Mouse (Mus musculus) frontal cortex, postnatal 14 days (tissue): ENCODE data around the gene Ate1.
A peak's percentile ranks its signal among the peaks of the same experiment; 100 is the strongest.
"Not testable (repeated sequence)": the region's sequence is repeated elsewhere in the genome, so short reads cannot be mapped to it uniquely, and the experiment has no call there.

Experiments used
- DNase-seq, 2 experiments: peaks; one replicate each; pipeline ENCODE4 v3.0.0; 2022; ENCODE audit warnings: low spot score in 2 of 2

The Ate1 gene

DNA sequence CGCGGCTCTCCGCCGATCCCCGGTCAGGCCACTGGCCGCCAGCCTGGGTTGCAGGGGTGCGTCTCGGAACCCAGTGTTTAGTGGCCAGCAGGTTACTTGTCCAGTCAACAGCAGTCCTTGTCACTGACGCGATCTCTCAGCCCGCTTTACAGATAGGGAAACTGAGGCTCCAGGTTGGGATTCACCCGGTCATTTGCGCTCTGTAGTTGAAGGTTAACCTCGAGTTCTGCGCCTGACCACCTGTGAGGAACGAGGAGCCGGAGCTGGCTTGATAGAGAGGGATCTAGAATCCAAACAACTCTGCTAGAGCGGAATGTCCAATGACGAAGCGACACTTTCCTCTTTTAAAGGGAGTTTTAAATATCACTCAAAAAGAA, at the start of gene Ate1:
Gene Ate1 (minus strand): TSS at position 321 of the 377 bp plus-strand sequence.
- no peak for DNase-seq

GRCm38 (mm10) chr7:130568783-130569436, 48.7 kb upstream of the Ate1 start:
- DNase-seq, result no peak

- no peak for DNase-seq
These were observed 44.4 kb upstream of the Ate1 start for GRCm38 (mm10) chr7:130564596-130564995.

DNA sequence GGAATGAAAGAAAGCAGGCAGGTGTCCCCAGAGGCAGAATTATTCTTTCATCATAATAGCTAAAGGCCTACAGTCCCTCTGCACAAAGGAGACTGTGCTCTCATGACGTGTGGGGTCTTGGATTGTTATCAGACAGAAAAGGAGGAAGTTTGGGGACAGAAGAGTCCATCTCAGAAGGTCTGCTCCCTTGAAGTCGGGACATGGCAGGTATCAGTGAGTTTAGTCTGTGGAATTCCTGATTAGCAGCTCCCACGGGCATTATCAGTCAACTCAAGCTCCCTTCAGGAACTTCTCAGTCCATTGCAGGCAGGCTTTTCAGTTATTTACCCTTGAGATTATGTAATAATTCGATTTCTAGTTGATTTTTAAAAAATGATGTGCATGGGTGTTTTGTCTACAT, 43.7 kb upstream of the Ate1 start:
- DNase-seq, result no peak

- no peak for DNase-seq
These were observed 43.1 kb upstream of the Ate1 start for GRCm38 (mm10) chr7:130563276-130563675.

GRCm38 (mm10) chr7:130560933-130561332, 40.8 kb upstream of the Ate1 start:
- no peak for DNase-seq

DNA sequence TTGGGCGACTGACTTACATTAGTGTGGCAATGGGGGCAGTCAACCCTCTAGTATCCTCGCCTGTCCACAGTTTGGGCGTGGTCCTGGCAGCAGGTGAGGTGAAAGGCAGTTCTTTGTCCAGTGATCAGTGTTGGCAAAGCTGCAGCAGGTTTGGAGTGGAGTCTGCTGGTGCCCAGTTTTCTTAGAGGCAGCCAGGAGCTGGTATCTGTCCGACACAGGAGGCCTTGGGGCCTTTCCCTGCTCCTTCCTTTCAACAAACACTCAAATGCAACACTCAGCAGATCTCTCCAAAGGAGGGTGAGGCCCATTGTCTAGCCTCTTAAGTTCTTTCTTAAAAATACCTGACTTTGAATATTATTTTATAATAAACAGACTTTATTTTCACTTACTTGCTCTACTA, 38.4 kb upstream of the Ate1 start:
- DNase-seq, result no peak

DNA sequence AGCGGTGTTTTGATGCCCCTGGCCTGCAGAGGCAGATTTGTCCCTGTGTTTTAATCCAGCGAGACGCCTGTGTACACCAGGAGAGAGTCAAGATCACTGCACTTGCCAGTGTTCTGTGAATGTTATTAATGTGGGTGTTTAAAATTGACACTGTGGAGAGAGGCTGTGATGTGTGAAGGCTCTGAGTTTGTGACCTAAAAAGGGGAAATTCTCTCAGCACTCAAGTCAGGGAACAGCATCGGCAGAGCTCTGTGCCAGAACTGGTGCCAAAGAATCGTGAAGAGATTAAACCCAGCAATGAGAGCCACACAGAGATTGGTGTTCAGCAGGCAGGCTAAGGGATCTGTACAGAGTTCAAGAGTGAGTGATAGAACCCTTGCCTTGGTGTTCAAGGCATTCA, 35.4 kb upstream of the Ate1 start:
- DNase-seq, result no peak

GRCm38 (mm10) chr7:130553321-130553720, 33.2 kb upstream of the Ate1 start:
- DNase-seq, result no peak

DNA sequence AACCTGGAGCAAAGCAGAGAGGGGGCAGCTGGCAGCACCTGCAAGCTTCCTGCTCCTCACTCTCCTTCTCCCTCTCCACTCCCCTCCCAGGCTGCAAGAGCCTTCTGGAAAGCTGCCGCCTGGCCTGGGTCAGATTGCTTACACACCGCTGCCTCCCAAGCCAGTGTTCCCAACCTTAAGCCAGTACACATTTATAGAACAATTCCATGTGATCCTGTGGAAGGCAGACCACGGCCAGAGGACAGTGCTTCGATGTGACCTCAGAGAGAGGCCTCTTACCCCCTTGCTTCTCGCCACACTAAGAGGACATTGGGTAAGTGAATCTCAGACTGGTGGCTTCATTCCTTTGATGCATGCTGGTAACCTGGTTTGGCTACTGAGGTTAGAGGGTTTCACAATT, 32.6 kb upstream of the Ate1 start:
- DNase-seq, result no peak

DNA sequence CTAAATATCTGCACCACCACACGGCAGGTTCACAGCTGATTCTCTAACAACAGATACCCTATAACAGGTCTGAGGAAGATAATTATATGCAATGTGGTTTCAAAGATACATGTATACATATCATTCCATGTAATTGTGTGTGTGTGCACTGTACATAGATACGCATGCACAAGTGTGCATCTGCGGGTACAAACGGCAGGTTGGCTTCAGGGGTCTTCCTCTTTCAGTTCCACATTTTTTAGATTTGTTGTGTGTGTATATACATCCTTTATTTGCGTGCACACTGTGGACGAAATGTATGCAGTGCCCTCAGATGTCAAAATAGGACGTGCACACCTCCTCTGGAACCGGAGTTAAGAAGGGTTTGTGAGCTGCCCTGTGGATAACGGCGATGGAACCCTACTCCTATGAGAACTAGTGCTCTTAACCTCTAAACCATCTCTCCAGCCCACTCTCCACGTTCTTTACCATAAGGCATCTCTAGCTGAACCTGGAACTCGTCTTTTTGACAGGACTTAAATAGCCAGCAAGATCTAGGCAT, 27.5 kb upstream of the Ate1 start:
- DNase-seq, result no peak

- peak; percentile 71 to 82 for DNase-seq
These were observed 26.8 kb upstream of the Ate1 start for GRCm38 (mm10) chr7:130546791-130547484.

DNA sequence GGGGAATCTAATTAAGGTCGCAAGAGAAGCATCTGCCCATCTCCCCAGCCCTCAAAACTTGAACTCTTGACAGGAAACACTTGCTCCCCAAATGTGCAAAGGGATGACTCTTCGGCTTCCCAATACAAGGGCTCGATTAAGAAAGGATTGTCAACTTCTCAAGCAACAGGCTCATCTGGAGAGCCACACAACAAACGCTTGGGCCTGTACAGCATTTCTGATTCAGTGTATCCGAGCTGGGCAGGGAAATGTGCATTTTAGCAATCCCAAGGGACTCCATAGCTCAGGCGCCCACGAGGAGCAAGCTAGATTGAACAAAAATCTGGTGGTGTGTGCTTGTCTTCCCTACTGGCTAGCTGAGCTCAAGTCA, 26.2 kb upstream of the Ate1 start:
- DNase-seq, result no peak

DNA sequence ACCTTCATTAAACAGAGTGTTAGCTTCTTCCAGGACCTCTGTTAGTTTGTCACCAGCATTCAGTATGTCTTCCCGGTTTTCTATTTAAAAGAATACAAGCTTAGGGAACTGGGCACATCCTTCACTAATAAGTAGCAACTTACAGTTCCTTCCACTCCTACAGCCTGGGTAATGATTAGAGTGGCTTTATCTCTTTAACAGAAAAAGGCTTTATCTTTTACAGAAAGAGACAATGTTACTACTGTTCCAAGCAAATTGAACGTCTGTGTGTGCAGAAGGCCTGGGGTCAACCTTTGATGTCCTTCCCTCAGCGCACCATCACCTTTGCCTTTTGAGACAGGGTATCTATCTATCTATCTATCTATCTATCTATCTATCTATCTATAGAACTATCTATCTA, 25.7 kb upstream of the Ate1 start:
- no peak for DNase-seq

DNA sequence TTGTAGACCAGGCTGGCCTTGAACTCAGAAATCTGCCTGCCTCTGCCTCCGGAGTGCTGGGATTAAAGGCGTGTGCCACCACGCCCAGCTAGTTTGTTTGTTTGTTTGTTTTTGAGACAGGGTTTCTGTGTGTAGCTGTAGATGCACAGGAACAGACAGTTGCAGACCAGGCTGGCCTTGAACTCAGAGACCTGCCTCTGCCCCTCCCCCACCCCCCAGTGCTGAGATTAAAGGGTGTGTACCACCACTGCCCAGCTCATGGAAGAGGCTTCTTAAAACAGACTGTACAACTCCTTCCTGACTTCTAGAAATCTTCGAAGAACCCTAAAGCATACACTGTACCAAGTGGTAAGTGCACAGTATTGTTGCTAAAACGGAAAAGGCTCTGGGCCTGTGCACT, 25.2 kb upstream of the Ate1 start:
- DNase-seq, result no peak

DNA sequence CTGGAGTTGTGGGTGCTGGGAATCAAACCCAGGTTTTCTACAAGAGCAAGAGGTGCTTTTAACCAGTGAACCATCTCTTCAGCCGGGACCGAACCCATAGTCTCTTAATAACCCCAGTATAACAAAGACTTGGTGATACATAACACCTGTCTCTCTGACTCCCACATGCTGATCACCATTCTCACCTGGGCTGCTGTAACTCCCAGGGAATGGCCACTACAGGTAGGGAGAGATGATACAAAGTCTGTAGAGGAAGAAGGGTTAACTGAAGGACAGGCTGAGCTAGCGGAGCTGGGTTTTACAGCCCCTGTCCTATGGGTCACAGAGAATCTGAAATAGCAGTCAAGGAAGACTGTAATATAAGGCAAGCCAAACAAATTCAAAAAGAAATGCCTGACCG, 23.0 kb upstream of the Ate1 start:
- no peak for DNase-seq

GRCm38 (mm10) chr7:130540176-130540575, 20.0 kb upstream of the Ate1 start:
- DNase-seq, result no peak

DNA sequence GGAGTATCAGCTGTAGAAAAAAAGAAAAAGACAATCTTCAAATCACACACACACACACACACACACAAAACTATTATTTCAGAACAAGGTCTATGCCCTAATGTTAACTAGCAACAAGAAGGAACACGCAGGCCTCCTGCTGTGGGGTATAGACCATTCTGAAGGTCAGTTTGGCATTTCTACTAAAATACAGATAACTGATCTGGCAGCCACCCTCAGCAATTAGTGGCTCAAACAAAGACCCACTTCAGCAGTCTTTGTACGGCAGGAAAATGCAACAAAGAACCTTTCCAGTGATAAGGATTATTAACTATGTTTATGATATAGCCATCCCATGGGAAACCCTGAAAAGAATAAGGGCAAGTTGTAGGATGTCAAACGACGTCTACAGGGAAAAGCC, 16.9 kb upstream of the Ate1 start:
- no peak for DNase-seq

DNA sequence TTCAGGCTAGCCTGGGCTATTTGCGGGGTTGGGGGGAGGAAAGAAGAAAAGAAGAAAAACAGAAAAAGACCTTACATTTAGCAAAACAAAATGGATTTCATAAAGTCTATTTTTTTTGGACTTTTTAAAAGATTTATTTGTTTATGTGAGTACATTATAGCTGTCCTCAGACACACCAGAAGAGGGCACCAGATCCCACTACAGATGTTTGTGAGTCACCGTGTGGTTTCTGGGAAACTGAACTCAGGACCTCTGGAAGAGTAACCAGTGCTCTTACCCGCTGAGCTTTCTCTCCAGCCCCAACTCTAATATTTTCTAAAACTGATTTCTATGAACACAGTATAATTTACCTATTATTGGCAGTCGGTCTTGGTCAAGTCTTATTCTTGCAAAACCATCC, 15.0 kb upstream of the Ate1 start:
- DNase-seq, result no peak

DNA sequence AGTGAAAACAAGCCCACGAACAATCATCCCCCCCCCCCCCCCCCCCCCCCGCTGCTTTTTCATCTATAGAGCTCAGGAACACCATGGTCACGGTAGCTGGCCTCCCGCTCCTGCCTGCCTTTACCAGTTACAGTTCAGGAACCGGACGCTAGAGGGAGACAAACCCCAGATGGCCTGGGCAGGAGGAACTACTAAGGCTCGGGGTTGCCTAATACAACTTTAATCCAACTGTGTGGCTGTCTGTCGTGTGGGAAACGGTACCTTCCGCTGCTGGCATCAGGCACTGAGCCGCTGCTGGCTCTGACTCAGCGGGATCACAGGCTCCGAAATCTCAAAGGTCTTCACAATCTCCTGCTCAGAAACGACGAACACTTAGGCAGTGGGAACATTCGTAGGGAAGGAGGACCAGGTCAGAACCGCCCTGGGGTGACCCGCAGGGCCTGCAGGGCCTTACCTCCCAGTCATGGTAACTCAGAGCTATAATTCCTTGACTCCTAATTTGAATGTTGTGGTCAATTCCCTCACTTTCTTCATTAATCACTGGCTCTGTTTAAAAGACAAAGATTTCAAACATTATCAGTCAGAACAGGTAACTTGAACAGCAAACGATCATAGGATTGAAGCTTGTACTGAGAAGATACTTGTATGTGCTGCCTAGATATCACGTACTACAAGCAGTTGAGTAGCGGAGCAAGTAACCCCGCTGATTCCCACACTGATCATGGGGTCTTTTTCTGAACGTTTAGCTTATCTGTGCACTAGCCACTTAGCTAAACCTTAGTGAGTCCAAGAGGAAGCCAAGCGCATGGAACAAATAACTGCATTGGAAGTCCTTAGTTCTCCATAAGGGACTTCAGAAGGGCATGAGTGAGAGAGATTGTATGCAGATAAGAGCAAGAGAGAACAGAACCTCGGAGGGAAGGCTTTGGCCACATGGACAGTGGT, 13.4 kb upstream of the Ate1 start:
- DNase-seq, result peak; percentile 46 to 84

DNA sequence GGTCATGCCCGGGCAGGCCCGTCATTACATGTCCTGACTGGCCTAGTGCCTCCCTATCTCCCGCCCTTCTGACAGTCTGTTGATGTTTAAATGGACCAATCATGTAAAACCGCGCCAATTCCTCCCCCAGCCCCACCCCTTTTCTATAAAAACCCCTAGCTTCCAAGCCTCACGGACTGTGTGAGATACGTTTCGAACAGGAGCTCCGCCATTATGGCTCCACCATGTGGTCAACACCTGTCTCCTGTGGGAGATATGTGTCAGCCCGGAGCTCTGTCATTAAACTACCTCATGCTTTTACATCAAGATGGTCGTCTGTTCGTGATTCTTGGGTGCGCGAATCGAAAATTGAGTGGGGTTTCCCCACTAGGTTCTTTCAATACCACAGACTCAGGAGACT, 11.0 kb upstream of the Ate1 start:
- DNase-seq, result not testable (repeated sequence)

DNA sequence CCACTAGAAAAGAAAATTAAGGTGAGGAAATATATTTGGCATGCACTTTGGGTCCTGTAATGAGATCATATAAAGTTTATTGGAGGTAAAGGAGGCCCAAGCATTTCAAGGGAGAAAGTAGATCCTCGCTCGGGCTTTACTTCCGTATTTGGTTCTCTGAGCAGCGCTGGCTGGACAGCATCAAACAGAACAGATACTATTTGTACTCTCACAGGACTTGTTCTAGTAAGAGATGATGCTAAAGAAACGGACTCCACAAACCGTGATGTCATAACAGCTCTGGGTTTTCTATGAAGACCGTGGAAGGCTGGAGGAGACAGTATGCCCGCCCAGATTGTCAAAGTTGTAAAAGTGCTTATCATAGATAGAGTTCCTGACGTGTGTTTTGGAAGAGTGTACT, 7.1 kb upstream of the Ate1 start:
- no peak for DNase-seq
